Mouse (Mus musculus) regulatory T cell (primary cell): ENCODE results near the gene Cd151.

Experiments used
- in situ Hi-C: fragments of 300-600 bp; cut with MboI, MseI; formaldehyde crosslinking; loops from one replicate; pipeline ENCODE4 v1.15.1; 2025; ENCODE audit warnings: high pct_unique_total_duplicates

Gene Cd151

DNA sequence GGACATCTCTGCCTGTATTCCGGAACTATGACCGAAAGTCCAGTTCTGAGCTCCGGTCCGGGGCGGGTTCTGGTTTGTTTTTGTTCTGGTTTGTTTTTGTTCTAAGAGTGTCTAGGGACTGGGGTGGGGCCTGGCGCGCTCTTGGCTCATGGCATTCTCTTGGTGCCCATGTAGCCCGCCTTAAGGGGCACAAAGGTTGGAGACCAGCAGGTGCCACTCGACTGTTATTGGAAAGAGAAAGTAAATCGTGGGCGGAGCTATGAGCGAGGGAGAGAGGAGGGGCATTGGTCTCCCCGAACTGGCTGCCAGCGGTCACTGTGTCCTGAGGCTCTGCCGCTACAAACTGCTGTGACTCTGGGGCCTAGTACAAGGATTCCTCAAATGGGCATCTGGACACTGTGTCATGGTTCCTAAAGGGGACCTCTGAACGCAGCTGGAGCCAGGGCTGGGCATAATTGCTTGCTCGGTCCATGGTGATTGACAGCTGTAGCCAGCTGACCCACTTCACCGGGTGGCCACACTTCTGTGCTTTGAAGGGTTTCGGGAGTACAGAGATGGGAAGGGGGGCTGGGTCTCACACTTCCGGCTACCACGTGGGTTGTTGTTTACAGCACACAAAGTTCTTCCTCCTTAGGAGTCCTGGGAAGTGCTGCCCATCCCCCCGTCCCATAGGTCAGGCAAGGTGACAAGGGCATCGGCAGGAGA is 11.4 kb upstream of the Cd151 start:
- in situ Hi-C loops: no loop called here

DNA sequence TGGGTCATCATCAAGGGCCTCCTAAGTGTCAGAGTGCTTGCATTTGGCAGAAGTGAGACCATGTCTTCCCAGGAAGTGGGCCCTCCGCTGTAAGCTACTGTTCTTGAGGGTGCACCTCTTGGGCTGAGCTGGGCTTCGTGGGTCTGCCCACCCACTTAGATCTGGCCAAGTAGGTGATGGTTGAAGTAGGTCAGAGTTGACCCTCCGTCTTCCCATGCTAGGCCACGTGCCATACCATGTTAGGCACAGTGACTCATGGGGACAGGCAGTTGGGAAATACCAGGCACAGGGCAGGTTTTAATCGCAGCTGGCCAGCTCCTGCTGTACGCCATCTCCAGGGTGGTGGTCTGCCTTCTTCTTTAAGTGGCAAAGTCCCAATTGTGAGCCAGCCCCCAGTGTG is 10.5 kb upstream of the Cd151 start:
- in situ Hi-C loops: no loop called here

DNA sequence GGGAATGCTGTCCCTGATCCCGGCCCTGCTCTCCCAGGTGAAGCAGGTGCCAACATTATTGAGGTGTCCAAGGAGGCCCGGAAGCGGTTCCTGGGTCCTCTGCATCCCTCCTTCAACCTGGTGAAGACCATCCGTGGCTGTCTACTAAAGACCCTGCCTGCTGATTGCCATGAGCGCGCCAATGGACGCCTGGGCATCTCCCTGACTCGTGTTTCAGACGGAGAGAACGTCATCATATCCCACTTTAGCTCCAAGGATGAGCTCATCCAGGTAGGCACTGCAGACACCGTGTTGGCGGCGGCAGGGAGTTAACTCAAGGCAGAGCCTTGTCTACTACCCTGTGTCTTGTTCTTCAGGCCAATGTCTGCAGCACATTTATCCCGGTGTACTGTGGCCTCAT is 10.0 kb upstream of the Cd151 start:
- in situ Hi-C loops: no loop called here

DNA sequence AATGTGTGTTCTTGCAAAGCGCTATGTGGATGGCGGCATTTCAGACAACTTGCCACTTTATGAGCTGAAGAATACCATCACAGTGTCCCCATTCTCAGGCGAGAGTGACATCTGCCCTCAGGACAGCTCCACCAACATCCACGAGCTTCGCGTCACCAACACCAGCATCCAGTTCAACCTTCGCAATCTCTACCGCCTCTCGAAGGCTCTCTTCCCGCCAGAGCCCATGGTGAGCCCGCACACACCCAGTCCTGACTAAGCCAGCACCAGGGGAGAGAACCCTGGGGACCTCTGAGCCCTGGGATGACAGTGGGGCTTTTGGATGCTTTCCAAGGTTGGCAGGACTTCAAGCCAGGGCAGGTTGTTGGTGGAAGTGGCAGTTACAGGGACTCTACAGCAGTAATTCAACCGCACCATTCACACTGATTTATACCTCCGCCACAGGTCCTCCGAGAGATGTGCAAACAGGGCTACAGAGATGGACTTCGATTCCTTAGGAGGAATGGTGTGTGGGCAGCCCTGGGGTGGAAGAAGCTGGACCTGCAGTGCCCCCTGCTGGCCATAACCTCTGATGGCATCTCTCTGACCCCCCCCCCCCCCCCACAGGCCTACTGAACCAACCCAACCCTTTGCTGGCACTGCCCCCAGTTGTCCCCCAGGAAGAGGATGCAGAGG is 9.1 kb upstream of the Cd151 start:
- in situ Hi-C loops: no loop called here

DNA sequence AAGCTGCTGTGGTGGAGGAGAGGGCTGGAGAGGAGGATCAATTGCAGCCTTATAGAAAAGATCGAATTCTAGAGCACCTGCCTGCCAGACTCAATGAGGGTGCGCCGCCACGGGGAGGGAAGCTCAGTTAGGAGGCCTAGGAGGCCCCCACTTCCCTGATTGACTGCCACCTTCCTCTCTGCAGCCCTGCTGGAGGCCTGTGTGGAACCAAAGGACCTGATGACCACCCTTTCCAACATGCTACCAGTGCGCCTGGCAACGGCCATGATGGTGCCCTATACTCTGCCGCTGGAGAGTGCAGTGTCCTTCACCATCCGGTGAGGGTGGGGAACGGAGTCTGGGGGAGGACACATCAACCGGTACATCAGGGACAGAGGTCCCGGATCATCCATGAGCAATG is 8.5 kb upstream of the Cd151 start:
- in situ Hi-C loops: no loop called here

DNA sequence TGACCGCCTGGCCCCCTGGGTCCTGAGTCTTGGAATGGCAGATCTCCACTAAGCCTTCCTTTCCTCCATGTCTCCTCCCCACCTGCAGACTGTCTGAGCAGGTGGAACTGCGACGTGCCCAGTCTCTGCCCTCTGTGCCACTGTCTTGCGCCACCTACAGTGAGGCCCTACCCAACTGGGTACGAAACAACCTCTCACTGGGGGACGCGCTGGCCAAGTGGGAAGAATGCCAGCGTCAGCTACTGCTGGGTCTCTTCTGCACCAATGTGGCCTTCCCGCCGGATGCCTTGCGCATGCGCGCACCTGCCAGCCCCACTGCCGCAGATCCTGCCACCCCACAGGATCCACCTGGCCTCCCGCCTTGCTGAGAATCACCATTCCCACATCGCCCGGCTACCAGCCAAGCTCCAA is 7.9 kb upstream of the Cd151 start:
- in situ Hi-C loops: no loop called here

DNA sequence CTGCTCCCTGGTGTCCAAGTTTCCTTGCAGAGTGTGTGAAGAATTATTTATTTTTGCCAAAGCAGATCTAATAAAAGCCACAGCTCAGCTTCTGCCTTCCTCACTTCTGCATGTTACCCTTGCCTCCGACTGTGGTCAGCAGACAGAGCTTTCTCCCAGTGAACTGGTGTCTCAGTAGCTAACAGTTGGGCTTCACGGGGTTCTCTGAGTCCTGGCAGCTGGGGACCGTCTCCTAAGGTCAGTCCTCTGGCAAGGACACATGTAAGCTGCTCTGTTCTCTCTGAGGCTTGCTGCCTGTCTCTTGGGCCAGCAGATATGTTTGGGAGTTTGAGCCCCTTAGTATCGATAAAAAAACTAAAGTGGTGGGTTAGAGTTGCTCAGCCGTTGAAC is 7.2 kb upstream of the Cd151 start:
- in situ Hi-C loops: no loop called here

DNA sequence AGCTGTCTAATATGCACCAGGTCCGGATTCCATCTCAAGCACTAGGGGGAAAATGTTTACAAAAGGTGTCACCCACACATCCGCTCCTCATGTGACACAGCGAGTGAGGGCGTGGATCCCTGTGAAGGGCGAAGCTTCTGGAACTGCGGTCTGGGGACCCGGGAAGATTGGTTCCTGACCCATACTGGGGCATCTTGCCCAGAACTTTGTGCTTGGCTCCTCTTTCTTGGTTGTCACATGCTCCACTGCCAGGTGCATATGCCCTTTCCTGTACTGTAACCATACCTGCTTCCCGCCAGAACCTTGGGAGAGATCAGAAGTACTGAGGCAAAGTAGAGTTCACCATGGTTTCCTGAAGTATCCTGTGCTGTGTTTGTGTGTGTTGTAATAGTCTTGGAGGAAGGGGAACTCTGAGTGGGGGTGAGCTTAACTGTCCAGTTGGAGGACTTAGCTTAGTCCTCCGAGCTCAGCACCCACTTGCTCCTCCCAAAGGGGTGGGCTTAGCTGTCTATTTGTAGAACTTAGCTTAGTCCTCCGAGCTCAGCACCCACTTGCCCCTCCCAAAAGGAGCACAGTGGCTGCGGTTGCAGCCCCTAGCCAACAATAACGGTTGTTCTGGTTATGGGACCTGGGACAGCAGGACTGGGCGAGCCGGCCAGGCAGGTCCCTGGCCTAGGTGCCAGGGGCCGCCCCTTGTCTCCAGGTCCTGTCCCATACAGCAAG is 6.6 kb upstream of the Cd151 start, which contains the start of gene Cracr2b:
Gene Cracr2b (plus strand): TSS at position 704 of the 723 bp plus-strand sequence.
- in situ Hi-C loops: no loop called here

DNA sequence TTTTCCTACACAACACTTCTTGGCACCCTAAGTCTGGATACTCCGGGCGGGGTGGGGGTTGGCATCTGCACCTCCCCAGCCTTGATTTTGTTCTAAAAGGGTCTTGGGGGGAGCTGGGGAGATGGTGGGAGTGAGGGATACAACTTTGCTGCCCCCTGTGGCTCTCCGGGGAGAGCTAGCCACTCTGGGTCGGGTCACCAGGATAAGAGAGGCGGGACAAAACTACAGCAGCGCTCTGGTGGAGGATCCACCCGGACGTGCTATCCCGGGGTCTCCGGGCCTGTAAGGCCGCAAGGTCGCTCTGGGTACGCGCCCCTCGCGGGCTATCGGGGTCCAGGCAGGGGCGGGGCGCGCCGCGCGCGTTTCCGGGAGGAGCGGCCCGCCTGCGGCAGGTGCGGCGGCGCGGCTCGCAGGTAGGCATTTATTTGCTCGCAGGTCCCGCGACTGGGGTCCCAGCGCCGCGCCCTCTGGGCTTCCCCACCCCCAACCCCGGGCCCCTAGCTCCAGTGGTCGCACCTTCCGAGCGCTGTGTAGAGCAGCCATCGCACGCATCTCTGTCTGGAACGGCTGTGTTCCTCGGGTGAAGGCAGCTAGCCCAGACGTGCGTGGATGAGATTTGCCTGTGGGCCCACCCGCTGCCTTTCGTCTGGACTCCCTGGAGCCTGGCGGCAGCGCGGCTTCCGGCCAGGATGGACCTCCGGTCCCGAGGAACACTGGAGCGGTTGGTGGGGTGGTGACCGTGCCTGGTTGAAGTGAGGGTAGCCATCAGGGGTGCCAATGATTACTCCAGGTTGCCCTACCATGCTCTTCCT is 5.5 kb upstream of the Cd151 start:
- in situ Hi-C loops: no loop called here

DNA sequence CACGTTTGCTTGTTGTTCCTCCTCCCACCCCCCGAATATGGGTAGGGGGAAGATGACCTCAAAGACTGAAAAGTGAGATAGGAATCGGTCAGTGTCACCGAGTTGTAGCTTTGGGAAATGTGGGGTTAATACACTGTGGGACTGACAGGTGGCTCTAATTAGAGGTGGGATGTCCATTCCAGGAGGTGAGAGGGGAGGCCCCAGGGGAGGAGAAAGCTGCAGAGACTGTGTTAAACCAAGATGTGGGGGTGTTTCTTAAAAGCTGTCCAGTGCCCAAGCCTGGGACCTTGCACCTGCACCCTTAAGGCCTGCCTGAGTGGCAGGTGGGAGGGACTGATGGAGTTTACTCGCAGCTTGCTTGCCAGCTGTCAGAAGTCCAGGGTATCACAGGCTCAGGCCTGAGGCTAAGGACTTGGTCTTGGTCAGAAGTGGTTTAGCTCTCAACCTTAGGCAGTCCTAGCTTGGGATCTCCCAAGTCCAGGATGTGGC is 4.8 kb upstream of the Cd151 start:
- in situ Hi-C loops: no loop called here

DNA sequence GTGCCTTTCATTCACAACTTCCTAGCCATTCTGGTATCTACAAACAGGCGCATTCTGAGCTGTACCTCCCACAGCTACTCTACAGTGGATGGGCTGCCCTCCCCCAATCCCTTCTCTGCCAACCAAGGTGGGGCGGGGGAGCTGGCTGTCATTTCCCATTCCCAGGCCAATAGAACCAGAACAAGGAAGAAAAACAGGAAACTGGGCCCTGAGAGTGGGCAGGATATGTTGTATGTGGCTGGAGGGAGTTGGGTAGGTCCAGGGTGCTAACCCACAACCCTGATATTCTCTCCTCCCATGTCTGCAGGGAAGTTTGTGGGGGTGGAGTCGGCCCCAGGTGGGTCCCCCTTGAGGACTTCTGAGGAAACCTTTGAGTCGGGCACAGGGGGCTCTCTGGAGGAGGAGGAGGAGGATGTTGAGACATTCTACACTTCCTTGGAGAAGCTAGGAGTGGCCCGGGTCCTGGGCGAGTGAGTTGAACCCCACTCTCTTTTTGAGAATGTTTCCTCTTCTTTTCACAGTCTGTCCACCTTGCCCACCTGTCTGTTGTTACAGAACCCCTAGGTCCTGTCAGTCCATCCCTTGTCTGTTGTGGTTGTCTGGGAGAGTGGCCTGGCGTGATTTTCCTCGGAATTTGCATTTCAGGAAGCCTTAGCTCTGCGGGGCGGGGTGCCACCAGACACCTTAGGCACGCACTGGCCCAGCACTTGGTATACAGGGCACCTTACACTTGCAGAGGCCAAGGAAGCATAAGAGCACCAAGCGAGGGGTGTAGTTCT is 3.2 kb upstream of the Cd151 start:
- in situ Hi-C loops: no loop called here

DNA sequence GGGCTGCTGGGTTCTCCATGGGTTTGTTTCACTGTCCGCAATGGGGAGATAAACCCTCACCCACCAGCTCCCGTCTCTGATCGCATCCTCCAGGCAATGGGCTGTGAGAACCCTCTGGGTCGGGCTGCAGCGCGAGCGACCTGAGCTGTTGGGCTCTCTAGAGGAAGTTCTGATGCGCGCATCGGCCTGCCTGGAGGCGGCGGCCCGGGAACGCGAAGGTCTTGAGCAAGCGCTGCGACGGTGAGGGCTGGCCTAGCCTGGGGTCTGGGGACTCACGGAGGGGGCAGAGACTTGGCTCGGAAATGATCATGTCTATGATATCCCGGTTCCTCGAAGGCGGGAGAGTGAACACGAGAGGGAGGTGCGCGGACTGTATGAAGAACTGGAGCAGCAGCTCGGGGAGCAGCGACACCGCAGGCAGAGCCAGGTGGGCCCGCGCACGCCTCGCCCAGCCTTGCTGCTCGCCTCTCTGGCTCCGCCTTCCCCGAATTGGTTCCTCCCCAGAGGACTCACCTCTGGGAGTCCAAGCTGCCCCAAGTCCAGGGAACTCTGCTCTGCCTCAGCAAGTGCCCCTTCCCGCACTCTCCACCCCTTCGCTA is 2.5 kb upstream of the Cd151 start:
- in situ Hi-C loops: no loop called here

DNA sequence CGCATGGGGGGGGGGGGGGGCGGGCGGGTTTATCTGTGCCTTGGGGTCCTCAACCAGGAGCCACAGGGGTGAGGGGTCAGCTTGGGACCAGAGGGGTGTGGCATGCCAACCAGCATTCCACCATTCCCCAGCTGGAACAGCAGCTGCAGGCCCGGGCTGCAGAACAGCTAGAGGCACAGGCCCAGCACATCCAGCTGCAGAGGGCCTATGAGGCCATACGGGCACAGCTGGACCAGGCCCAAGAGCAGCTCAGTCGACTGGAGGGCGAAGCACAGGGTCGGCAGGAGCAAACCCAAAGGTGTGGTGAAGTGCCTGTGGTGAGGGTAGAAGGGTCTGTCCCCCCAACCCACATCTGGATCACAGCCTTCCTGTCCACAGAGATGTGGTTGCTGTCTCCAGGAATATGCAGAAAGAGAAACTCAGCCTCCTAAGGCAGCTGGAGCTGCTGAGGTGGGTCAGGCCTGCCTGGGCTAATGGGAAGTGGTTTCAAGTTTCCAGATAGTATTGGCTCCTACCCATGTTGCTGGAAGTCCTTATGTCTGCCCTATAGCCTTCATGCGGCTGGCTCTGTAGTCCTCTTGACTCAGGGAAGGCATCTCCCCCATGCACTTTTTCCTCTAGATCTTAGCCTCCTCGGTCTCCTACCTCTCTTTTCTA is 1.7 kb upstream of the Cd151 start:
- in situ Hi-C loops: no loop called here

DNA sequence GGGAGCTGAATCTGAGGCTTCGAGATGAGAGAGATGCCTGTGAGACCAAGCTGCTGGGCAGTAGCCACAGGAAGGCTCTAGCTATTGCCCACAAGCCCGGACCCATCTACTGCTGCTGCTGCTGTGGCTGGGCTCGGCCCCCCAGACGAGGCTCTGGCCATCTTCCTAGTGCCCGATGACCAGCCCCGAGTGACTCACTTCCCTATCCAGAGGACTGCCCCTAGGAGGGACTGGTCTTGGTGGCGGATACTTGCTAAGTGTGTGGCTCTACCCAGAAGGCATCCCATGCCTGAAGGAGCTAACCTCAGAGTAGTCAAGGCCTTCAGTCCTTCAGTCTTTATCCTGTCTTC is 1.2 kb upstream of the Cd151 start:
- in situ Hi-C loops: no loop called here

DNA sequence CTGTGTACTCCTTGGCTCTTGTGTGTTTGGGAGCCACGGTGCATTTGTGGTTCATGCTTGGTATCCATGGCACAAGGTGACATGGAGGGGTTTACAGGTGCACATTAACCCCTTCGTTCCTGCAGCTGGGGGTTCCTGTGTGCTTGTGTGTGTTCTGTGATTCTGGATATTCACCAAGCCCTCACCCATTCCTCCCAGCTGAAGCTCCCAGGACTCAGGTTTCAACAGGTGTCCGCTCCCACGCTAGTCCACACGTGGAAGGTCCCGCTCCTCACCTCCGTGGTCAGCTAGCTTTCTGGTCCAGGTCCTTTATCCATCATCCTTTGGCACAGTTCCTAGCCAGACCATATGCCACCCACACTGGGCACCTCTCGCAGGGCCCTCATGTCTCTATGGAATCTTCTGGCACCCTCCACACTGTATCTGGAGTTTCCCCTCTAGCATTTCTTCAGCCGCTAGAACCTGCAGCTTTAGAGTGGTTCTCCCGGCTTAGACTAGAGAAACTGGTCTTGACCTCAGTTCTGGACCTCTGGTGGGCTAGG is 514 bp upstream of the Cd151 start:
- in situ Hi-C loops: no loop called here

DNA sequence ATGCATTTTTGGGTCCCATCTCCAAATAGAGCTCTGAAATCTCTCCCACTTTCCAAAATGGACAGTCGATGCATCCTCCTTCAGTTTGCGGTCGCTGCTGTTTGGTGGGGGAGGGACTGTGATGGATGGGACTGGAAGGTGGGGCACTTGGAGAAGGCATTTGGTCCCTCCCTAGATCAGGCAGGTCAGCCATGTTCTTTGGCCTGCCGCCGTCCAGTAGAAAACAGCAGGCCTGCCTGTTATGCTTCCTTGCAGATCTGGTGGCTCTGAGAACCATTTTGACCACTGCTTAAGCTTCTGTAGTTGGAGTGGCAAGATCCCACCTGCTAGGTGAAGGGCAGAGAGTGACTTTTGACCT is 951 bp downstream of the Cd151 start:
- in situ Hi-C loops: no loop called here

DNA sequence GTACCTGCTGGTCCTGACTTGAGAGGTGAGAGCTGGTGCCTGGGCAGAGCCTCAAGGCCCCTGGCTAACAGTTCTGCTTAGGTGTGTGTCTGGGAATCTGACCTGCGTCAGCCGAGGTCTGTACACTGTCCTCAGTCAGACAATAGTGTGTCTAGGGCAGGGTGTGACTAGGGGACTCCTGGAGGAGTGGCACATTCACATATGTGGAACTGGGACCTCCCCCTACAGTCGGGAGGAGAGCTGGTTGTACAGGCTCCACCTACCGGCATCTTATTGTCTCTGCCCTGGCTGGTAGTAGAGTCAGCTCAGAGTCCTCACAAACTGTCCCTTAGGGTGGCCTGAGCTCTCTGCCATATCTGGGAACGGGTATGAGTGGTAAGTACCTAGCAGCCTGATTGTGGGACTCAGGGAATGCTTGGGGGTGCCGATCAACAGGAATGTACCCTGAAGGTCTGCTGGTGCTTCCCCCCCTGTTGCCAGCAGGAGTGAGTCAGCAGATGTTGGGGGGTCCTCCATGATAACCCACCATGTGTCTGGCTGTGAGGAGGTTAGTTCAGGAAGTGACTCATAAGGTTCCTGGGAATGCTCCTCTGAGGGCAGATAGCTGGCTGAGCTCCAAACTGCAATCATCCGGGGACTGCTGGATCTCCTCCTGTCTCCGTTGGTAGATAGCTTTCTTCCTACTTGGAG is 1.5 kb downstream of the Cd151 start:
- in situ Hi-C loops: no loop called here

DNA sequence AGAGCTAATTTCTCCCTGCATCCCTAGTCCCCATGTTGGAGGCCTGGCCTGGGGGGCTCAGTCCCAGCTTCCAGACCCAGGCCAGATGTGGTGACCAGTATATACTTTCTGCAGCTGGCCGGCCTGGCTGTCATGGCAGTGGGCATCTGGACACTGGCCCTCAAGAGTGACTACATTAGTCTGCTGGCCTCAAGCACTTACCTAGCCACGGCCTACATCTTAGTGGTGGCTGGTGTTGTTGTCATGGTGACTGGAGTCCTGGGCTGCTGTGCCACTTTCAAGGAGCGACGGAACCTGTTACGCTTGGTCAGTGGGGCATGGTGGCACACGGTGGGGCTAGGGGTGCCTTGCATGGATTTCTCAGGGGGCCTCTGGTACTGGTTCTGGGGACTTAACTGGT is 2.2 kb downstream of the Cd151 start:
- in situ Hi-C loops: no loop called here

DNA sequence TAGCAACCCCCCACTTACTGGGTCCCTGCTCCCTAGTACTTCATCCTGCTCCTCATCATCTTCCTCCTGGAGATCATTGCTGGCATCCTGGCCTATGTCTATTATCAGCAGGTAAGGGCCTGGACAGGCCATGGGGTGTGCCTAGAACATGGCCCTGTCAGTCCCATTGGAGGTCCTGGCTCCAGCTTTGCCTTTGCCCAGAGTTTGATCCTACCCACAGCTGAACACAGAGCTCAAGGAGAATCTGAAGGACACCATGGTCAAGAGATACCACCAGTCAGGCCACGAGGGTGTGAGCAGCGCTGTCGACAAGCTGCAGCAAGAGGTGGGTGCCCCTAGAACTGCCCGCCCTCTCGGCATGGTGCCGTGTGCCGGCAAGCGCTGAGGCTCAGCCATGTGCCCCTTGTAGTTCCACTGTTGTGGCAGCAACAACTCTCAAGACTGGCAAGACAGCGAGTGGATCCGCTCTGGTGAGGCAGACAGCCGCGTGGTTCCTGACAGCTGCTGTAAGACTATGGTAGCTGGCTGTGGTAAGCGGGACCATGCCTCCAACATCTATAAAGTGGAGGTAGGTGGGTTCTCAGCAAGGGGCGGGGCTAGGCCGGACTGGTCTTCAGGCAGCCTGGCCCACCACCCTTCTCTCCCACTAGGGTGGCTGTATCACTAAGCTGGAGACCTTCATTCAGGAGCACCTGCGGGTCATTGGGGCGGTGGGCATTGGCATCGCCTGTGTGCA is 2.9 kb downstream of the Cd151 start:
- in situ Hi-C loops: no loop called here
